Mouse (Mus musculus): Measurements from ENCODE around the gene Pde4b.

GRCm38 (mm10) chr4:102106771-102107170 is 19.4 kb downstream of the Pde4b start:
- TF ChIP-seq CTCF (IDR thresholded peaks at IDR 0.05; ENCODE audit: control insufficient read depth, insufficient read depth, low read length) (no peak), POLR2A (IDR thresholded peaks at IDR 0.05; ENCODE audit: borderline replicate concordance, control insufficient read depth, low read depth, low read length) (no peak)
